Mouse (Mus musculus) small intestine, adult 2 months (tissue): Measurements from ENCODE around the gene Pnpo. TPM values are rescaled to one million over a fixed set of nuclear protein-coding genes. Genes with fewer than 3 reads are reported as not detected.

Experiments
- H3K27ac ChIP-seq: fragments of 200-500 bp; 2 replicates; pipeline ENCODE4 v1.5.1; 2012; ENCODE audit warnings: low read depth, low read length, control low read depth, inconsistent platforms; ENCODE audit not compliant: insufficient read depth
- H3K27me3 ChIP-seq: fragments of 200-500 bp; 2 replicates; pipeline ENCODE4 v1.6.1; 2012; ENCODE audit warnings: mild to moderate bottlenecking, moderate library complexity, low read length, inconsistent platforms; ENCODE audit not compliant: control insufficient read depth, insufficient read depth
- H3K36me3 ChIP-seq: fragments of 200-500 bp; 2 replicates; pipeline ENCODE4 v1.6.1; 2012; ENCODE audit warnings: mild to moderate bottlenecking, low read length, control low read depth, inconsistent platforms; ENCODE audit not compliant: control insufficient read depth, insufficient read depth
- H3K4me1 ChIP-seq: fragments of 200-500 bp; 2 replicates; pipeline ENCODE4 v1.6.1; 2012; ENCODE audit warnings: low read length, inconsistent platforms, mixed read lengths; ENCODE audit not compliant: control insufficient read depth, insufficient read depth, insufficient read length
- H3K4me3 ChIP-seq: fragments of 200-500 bp; 2 replicates; pipeline ENCODE4 v1.5.1; 2012; ENCODE audit warnings: low read depth, mild to moderate bottlenecking, control low read depth, inconsistent platforms, low read length, moderate library complexity
- CTCF ChIP-seq: fragments of 200-500 bp; IDR thresholded peaks from 2 replicates; pipeline ENCODE4 v1.5.1; 2012; ENCODE audit warnings: low read depth, mild to moderate bottlenecking, control low read depth, inconsistent platforms, low read length, moderate library complexity, mixed read lengths; ENCODE audit not compliant: insufficient replicate concordance, insufficient read length; ENCODE audit errors: extremely low read depth
- POLR2A ChIP-seq: fragments of 200-500 bp; IDR thresholded peaks from 2 replicates; pipeline ENCODE4 v1.6.1; 2012; ENCODE audit warnings: low read depth, mild to moderate bottlenecking, control low read depth, inconsistent platforms, low read length, moderate library complexity
- WGBS: fragments of 180-500 bp; shearing (Covaris S2); methylation state at CpG from one replicate; pipeline ENCODE4 v1.1.7; 2018; 5-methylcytosine and 5-hydroxymethylcytosine counted together
- polyA plus RNA-seq: library from polyadenylated mRNA; depleted of rRNA; stranded (reverse); fragments of >200 nt; gene quantifications from 2 replicates; pipeline ENCODE4 v1.2.3, GENCODE M21; 2012; rRNA removed

Pnpo gene
- 28.4 and 44.6 TPM in 2 replicates for polyA plus RNA-seq

DNA sequence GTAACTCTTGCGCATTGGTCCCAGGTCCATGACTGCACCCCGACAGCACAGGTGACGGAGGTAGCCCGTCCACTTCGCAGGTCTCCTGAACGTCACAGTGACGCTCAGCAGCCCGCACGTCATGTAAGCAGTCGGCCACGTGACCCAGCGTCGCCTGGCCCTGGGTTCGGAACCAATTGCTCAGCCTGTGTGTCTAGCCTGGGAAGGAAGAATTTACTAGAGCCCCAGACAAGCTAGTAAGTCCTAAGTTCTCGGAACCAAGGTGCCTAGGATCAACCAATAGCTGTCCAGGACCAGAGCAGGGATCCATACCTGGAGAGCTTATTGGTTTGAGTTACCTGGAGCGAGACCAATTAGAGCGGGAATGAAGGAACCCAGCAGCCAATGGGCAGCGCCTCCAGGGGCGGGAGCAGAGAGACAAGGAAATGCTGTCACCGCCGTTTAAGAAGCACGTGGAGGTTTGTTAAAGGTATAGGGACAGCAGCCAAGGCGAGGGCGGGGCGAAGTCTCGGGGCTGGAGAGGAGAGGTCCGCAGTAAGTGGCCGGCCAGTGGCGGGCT is at the start of gene Pnpo:
Pnpo (minus strand) TSS at position 241 of the 559 bp plus-strand sequence.
- peaks cover 15% of the 10 kb centered on the region for H3K36me3 ChIP-seq
- peak within 1 kb of the TSS; percentile 65 for H3K4me3 ChIP-seq
- TF ChIP-seq POLR2A (peak; percentile 45; the same call in 1 of the 2 replicates), CTCF (no peak)
- no peaks in the 10 kb centered on the region for H3K27me3 ChIP-seq
- H3K4me1 ChIP-seq, result peaks cover 29% of the 10 kb centered on the region
- H3K27ac ChIP-seq, result peak within 1 kb of the TSS; percentile 88
- WGBS, result under 1% methylated on average over 29 of the region's 29 CpGs

- TF ChIP-seq CTCF, result no peak
- TF ChIP-seq POLR2A, result no peak
- 48% methylated on average over 8 of the region's 8 CpGs for WGBS
- Histone ChIP-seq H3K4me3 (no peak overlapping the region), H3K27ac (peak overlapping the region; percentile 55), H3K36me3 (no peaks in the 10 kb centered on the region), H3K27me3 (peaks cover 9% of the 10 kb centered on the region), H3K4me1 (peaks cover 18% of the 10 kb centered on the region)
Observed at GRCm38 (mm10) chr11:96992722-96993311, 49.0 kb upstream of the Pnpo start.

GRCm38 (mm10) chr11:96991501-96991900 is 47.7 kb upstream of the Pnpo start:
- Histone ChIP-seq H3K4me3 (no peak overlapping the region), H3K4me1 (peaks cover 11% of the 10 kb centered on the region), H3K36me3 (no peaks in the 10 kb centered on the region), H3K27me3 (peaks cover 4% of the 10 kb centered on the region; the same call in 1 of the 2 replicates), H3K27ac (no peak overlapping the region)
- 62% methylated on average over 5 of the region's 5 CpGs for WGBS
- TF ChIP-seq CTCF (no peak), POLR2A (no peak)

DNA sequence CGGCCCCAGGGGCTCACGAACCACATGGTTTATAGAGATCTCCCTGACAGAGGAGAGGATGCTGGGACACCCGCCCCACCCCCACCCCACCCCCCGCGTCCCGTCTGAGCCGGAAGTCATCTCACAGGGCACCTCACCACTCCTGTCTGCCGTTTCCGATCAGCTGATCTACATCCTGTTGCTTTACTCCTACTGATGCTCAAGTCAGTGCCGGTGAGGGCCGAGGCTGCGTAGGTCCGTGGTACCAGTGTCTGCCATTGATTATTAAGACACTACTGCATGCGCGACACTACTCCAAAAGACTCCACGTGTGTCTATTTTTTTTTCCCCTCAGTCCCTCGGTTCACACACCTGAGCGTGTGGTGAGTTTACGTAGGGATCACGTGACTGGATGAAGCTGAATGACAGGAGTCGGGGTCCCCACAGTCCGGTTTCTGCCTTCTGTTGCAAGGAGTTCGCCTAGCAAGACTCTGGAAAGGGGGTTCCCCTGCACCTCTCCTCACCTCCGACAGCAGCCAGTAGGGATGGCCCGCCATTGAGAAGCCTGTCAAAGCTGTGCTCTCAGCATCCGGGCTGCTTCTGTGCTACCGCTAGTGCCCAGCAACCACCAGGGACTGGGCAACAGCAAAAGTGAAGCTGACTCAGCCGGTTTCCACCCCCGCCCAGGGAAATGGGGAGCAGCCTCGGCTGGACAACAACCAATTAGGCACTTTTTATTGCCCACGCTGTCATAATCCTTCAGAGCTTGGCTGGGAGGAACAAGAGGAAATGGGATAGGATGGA is 44.3 kb upstream of the Pnpo start:
- Histone ChIP-seq H3K4me3 (peak overlapping the region; percentile 41), H3K27ac (peak overlapping the region; percentile 70), H3K27me3 (no peaks in the 10 kb centered on the region; the same call in 1 of the 2 replicates), H3K4me1 (peaks cover 11% of the 10 kb centered on the region), H3K36me3 (no peaks in the 10 kb centered on the region)
- 6% methylated on average over 31 of the region's 31 CpGs for WGBS
- TF ChIP-seq CTCF, result no peak
- no peak; the same call in 1 of the 2 replicates for TF ChIP-seq POLR2A

DNA sequence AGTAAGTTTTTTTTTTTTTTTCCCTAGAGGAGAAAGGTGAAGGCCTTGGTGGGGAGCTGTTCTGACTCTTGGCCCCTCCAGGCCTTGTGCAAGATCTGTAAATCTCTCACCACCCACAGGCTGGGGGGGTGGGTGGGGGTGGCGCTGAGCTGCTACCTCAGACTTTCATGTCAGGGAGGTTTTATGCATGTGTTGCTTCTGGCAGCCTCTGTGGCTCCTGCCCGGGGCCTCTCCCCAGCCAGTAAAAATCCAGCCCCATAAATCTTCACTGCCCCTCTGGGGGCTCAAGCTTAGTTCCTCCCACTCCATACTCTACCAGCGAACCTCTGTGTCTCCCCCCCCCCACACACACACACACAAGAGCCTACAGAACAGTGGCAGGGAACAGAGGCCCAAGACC is 42.7 kb upstream of the Pnpo start:
- no peak for TF ChIP-seq POLR2A
- no peak for TF ChIP-seq CTCF
- no peaks in the 10 kb centered on the region for H3K36me3 ChIP-seq
- H3K4me1 ChIP-seq, result peaks cover 12% of the 10 kb centered on the region
- no peak overlapping the region for H3K4me3 ChIP-seq
- H3K27me3 ChIP-seq, result no peaks in the 10 kb centered on the region
- no peak overlapping the region for H3K27ac ChIP-seq
- WGBS, result 55% methylated on average over 3 of the region's 3 CpGs

- 41% methylated on average over 4 of the region's 4 CpGs for WGBS
- H3K36me3 ChIP-seq, result no peaks in the 10 kb centered on the region
- no peaks in the 10 kb centered on the region for H3K27me3 ChIP-seq
- H3K27ac ChIP-seq, result no peak overlapping the region
- no peak for TF ChIP-seq CTCF
- TF ChIP-seq POLR2A, result no peak
- H3K4me3 ChIP-seq, result no peak overlapping the region
- H3K4me1 ChIP-seq, result peaks cover 12% of the 10 kb centered on the region
Observed at GRCm38 (mm10) chr11:96984903-96985302, 41.1 kb upstream of the Pnpo start.

DNA sequence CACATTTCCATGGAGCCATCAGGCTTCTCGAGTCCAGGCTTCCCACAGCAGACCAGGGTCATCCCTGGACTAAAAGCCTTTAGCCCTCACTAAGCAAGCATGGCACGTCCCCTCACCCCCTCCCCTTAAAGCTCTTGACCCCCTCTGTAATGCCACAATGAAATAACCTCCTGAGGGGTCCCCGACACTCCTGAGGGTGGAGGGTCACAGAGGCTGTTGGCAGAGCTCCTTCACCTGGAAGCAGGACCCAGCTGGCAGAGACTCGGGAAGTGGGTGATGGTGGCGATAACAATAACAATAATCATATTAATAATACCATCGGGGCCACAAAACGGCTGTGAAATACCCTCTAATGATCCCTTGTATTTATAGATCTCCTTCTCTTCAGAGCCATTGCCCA is 39.1 kb upstream of the Pnpo start, which contains the start of gene Sp2:
Sp2 (minus strand) TSS at position 101 of the 400 bp plus-strand sequence.
- no peak within 1 kb of the TSS for H3K27ac ChIP-seq
- H3K27me3 ChIP-seq, result no peaks in the 10 kb centered on the region
- H3K36me3 ChIP-seq, result no peaks in the 10 kb centered on the region
- TF ChIP-seq POLR2A (no peak), CTCF (no peak)
- peaks cover 9% of the 10 kb centered on the region for H3K4me1 ChIP-seq
- WGBS, result 71% methylated on average over 7 of the region's 7 CpGs
- H3K4me3 ChIP-seq, result no peak within 1 kb of the TSS
